Mouse (Mus musculus): ENCODE measurements around the gene Sez6l2.
A peak's percentile ranks its signal among the peaks of the same experiment; 100 is the strongest.
"Not testable (repeated sequence)": the region's sequence is repeated elsewhere in the genome, so short reads cannot be mapped to it uniquely, and the experiment has no call there.

Gene Sez6l2

GRCm38 (mm10) chr7:126949793-126950646, at the start of gene Sez6l2:
Gene Sez6l2, plus strand, starts transcription at chr7:126950563.
- DNase-seq (ENCODE audit: low spot score) = peak; percentile 80

GRCm38 (mm10) chr7:126905590-126905989, 44.8 kb upstream of the Sez6l2 start:
- DNase-seq (ENCODE audit: low spot score) = no peak

DNA sequence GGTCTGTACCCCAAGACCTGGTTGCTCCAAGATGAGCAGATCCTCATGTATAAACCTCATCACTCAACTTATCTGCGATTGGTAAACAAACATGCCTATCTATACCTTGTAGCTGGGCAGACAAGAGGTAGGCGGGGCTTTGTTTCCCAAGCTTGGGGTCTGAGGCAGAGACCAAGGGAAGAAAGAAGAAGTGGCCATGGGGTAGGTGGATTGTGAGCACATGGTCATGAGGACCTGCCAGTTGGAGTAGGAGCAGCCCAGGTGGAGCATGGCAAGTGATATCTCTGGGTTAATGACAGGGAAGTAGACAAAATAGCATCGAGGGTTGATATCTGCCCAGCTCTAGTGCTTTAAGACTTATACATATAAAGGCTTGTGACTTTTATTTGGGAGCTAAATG, 35.5 kb upstream of the Sez6l2 start:
- no peak for DNase-seq (ENCODE audit: low spot score)

- DNase-seq (ENCODE audit: low spot score) = not testable (repeated sequence)
These were observed 32.0 kb upstream of the Sez6l2 start for GRCm38 (mm10) chr7:126918356-126918755.

- no peak for DNase-seq (ENCODE audit: low spot score)
These were observed 30.4 kb upstream of the Sez6l2 start for GRCm38 (mm10) chr7:126919973-126920372.

DNA sequence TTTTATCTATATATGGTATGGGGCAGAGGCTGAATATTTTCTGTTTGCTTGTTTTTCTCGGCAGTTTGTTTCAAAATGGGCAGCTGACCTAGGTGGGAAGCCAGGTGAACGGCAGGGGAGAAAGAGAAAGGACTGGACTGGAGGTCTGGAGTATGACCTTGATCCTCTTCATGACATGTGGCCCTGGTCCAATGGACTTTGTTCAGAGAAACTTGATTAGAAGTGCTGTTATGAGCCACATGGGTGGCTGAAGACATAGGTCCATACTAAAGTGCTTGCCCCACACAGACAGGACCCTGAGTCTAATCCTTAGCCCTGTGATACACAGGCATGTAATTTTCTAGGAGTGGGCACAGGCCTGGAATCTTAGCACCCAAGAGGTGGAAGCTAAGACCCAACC, 28.8 kb upstream of the Sez6l2 start:
- no peak for DNase-seq (ENCODE audit: low spot score)

GRCm38 (mm10) chr7:126922624-126923060, 27.7 kb upstream of the Sez6l2 start, which contains the start of gene Tmem219:
Gene Tmem219, minus strand, starts transcription at chr7:126922917.
- peak; percentile 39 for DNase-seq (ENCODE audit: low spot score)

DNA sequence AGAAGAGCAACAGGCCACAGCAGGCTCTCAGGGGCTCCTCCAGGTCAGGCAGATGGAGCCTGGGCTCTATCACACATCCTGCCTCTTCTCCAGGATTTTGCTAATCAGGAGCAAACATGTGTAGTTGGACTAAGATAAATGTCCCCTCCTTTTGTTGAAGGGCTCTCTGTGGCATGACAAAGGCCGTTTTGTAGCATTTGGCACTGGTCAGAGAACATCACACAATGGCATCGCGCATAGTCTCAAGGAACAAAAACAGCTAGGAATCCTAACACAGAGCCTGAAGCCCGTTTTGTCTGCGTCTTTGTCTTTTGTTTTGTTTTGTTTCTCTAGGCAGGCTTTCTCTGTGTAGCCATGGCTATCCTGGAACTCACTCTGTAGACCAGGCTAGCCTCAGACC, 26.4 kb upstream of the Sez6l2 start:
- no peak for DNase-seq (ENCODE audit: low spot score)

DNA sequence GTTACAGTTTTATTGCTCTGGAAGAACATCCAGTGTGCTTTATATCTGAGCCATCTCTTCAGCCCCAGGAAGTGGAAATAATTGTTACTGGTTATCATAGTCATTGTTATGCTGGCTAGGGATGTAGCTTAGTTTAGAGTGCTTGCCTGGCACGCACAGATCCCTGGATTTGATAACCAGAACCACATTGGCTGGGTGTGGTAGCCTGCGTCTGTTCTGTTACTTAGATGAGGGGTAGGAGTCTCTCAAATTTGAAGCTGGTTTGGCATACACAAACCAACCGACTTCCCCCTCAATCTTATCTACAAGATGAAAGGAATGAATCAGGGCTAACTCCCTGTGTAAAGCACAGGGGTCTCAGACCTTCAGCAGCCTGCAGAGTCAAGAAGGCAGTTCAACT, 24.1 kb upstream of the Sez6l2 start:
- DNase-seq (ENCODE audit: low spot score) = no peak

DNA sequence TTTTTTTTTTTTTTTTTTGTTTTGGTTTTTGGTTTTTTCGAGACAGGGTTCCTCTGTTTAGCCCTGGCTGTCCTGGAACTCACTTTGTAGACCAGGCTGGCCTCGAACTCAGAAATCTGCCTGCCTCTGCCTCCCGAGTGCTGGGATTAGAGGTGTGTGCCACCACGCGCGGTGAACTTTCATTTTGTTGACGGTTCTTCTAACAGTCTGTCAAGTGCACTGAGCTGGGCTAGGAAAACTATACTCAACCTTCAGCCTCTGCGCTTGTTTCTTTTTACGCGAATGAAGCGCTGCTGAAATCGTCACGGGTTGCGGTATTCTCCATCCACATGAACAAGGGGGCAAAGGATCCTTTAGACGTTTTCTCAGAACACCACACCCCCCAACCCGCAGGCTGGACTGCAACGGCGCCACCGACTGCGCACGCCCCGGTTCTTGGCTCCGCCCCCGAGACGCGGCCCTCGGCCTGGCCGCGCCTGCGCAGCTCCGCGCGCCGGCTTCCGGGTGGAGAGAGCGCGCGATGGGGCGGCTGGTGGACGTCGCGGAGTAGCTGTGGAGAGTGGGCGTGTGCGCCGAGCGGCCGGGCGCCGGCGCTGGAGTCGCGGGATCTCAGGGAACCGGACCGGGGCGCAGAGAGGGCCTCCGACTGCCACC, 21.9 kb upstream of the Sez6l2 start, which contains the start of gene Kctd13:
TSS of gene Kctd13 (plus strand) at position 496 of the 654 bp plus-strand sequence.
- DNase-seq (ENCODE audit: low spot score) = peak; percentile 89

DNA sequence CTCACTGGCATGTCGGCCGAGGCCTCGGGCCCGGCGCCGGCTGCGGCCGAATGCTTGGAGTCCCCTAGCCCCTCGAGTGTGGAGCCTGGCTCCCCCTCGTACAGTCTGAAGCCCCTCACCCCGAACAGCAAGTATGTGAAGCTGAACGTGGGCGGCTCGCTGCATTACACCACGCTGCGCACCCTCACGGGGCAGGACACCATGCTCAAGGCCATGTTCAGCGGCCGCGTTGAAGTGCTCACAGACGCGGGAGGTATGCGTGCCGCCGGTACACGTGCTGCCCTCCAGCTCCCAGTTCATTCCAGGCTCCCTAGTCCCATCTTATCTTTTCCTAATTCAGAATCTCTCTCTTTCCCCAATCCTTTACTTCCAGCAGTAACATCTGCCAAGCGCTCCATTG, 21.3 kb upstream of the Sez6l2 start:
- DNase-seq (ENCODE audit: low spot score) = no peak

DNA sequence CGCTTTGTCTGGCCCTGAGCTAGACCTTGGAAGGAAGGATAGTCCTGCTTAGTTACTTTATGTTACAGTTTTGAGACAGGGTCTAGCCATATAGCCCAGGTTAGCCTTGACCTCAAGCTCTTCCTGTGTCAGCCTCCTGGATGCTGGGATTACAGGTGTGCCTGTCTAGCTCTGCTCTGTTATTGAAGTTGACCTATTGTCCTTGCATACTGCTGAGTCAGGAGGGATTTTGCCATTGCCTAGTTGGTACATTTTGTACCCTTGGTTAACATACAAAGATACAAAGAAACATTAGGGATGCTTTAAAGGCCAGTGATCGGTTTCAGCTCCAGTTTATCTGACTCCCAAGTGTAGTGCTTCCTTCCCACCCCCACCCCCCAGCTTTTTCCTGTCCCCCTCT, 17.7 kb upstream of the Sez6l2 start:
- DNase-seq (ENCODE audit: low spot score) = no peak

GRCm38 (mm10) chr7:126941171-126941570, 9.2 kb upstream of the Sez6l2 start:
- no peak for DNase-seq (ENCODE audit: low spot score)

DNA sequence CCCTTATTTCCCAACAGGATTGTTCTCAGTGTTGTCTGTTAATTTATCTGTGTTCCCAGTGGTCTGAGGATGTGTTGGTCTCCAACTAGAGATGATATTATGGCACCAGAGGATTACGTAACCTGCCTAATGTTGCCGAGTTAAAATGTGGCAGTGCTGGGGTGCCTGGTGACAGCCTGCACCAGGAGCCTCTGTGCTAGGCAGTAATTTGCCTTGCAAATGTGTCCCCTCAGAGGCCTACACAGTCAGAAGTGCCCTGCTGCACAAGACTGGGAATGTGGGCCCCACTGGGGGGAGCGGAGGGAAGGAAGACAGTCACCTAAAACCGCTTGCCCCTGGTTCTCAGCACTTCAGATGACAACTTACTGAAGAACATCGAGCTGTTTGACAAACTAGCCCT, 8.6 kb upstream of the Sez6l2 start:
- DNase-seq (ENCODE audit: low spot score) = no peak

GRCm38 (mm10) chr7:126946530-126946929, 3.8 kb upstream of the Sez6l2 start:
- DNase-seq (ENCODE audit: low spot score) = no peak

DNA sequence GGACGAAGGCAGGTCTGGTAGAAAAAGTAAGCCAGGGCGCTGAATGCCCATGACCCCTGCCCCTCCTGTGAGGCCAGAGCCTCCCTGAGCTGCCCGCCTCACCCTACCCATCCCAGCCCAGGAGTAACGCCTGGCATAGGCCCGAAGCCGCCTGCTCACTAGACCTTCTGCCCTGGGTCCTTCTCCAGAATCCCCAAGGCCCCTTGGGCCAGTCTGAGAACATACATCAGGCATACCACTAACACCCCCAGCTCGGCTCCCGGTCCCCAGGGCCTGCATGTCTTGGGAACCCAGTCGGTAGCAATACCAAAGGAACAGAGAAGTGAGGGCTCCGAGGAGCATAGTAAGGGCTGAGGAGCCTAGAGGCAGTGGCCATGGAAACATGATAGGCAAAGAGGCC, 1.7 kb upstream of the Sez6l2 start:
- no peak for DNase-seq (ENCODE audit: low spot score)

- no peak for DNase-seq (ENCODE audit: low spot score)
These were observed 965 bp upstream of the Sez6l2 start, which contains the start of gene Asphd1 for GRCm38 (mm10) chr7:126949403-126949792. Gene Asphd1, minus strand, starts transcription at chr7:126949582.

- DNase-seq (ENCODE audit: low spot score) = no peak
These were observed 568 bp downstream of the Sez6l2 start for GRCm38 (mm10) chr7:126950647-126951615.

DNA sequence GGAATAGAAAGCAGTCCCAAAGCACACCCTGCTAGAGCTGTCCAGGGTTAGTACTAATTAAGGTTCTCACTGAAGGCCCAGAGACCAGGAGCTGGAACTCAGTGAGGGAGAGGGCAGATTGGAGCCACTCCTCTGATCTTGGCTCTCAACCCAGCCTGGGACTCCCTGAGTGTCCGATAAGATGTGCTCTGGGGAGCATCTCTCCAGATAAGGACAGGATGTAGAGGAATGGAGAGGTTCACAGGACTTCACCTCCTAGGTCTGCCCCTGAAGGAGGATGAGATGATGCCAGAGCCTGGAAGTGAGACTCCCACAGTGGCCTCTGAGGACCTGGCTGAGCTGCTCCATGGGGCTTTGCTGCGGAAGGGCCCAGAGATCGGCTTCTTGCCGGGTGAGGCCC, 1.4 kb downstream of the Sez6l2 start:
- DNase-seq (ENCODE audit: low spot score) = no peak

- no peak for DNase-seq (ENCODE audit: low spot score)
These were observed 2.3 kb downstream of the Sez6l2 start for GRCm38 (mm10) chr7:126952646-126953045.

GRCm38 (mm10) chr7:126955125-126955524, 4.8 kb downstream of the Sez6l2 start:
- DNase-seq (ENCODE audit: low spot score) = no peak

GRCm38 (mm10) chr7:126959780-126960179, 9.4 kb downstream of the Sez6l2 start:
- DNase-seq (ENCODE audit: low spot score) = no peak

Data from ovary, adult 18-20 months (tissue).